Mouse (Mus musculus): ENCODE results near the gene Tmem30a. TPM values are rescaled to one million over a fixed set of nuclear protein-coding genes. Genes with fewer than 3 reads are reported as not detected.

Tmem30a gene
- total and polyA plus RNA-seq, 2 experiments from 2014 or later = 126 to 182 TPM

- Histone ChIP-seq H3K9me3 (ENCODE audit: low read length) (no peaks in the 10 kb centered on the region), H3K27ac (ENCODE audit: low read depth, low read length) (no peak overlapping the region), H3K9ac (replicated peaks; ENCODE audit: low read length, poor library complexity, severe bottlenecking) (peak overlapping the region; percentile 24; the same call in 1 of the 2 replicates), H3K4me3 (ENCODE audit: low read depth, low read length) (peak overlapping the region; percentile 21), H3K4me2 (ENCODE audit: low read depth, low read length, poor library complexity, severe bottlenecking) (peak overlapping the region; percentile 39), H3K4me1 (ENCODE audit: insufficient read depth, low read length) (no peaks in the 10 kb centered on the region), H3K27me3 (ENCODE audit: insufficient read depth, low read length) (no peaks in the 10 kb centered on the region), H3K36me3 (ENCODE audit: insufficient read depth, low read length) (no peaks in the 10 kb centered on the region)
- TF ChIP-seq CTCF (IDR thresholded peaks at IDR 0.05) = no peak
- DNase-seq (ENCODE audit: low spot score) = no peak
- WGBS = 11% methylated on average over 23 of the region's 23 CpGs
- no peak for ATAC-seq (ENCODE audit: low FRiP score)
Measured at GRCm38 (mm10) chr9:79829842-79830800, 36.8 kb upstream of the Tmem30a start.

GRCm38 (mm10) chr9:79827072-79827471 is 33.8 kb upstream of the Tmem30a start:
- WGBS = 42% methylated on average over 2 of the region's 2 CpGs
- DNase-seq (ENCODE audit: low spot score) (no peak), ATAC-seq (ENCODE audit: low FRiP score) (no peak)
- no peaks in the 10 kb centered on the region for H3K9me3 ChIP-seq (ENCODE audit: low read length)
- no peak overlapping the region for H3K27ac ChIP-seq (ENCODE audit: low read depth, low read length)
- H3K4me1 ChIP-seq (ENCODE audit: insufficient read depth, low read length) = no peaks in the 10 kb centered on the region
- no peak for TF ChIP-seq CTCF (IDR thresholded peaks at IDR 0.05)
- no peak overlapping the region for H3K9ac ChIP-seq (replicated peaks; ENCODE audit: low read length, poor library complexity, severe bottlenecking)
- no peaks in the 10 kb centered on the region for H3K36me3 ChIP-seq (ENCODE audit: insufficient read depth, low read length)
- no peaks in the 10 kb centered on the region for H3K27me3 ChIP-seq (ENCODE audit: insufficient read depth, low read length)
- H3K4me3 ChIP-seq (ENCODE audit: low read depth, low read length) = no peak overlapping the region
- no peak overlapping the region for H3K4me2 ChIP-seq (ENCODE audit: low read depth, low read length, poor library complexity, severe bottlenecking)

GRCm38 (mm10) chr9:79825526-79825925 is 32.2 kb upstream of the Tmem30a start:
- WGBS = 17% methylated on average over 7 of the region's 7 CpGs
- Histone ChIP-seq H3K36me3 (ENCODE audit: insufficient read depth, low read length) (no peaks in the 10 kb centered on the region), H3K27me3 (ENCODE audit: insufficient read depth, low read length) (no peaks in the 10 kb centered on the region), H3K4me1 (ENCODE audit: insufficient read depth, low read length) (no peaks in the 10 kb centered on the region), H3K4me2 (ENCODE audit: low read depth, low read length, poor library complexity, severe bottlenecking) (no peak overlapping the region), H3K9me3 (ENCODE audit: low read length) (no peaks in the 10 kb centered on the region), H3K27ac (ENCODE audit: low read depth, low read length) (no peak overlapping the region), H3K4me3 (ENCODE audit: low read depth, low read length) (no peak overlapping the region), H3K9ac (replicated peaks; ENCODE audit: low read length, poor library complexity, severe bottlenecking) (no peak overlapping the region)
- DNase-seq (ENCODE audit: low spot score) (no peak), ATAC-seq (ENCODE audit: low FRiP score) (no peak)
- TF ChIP-seq CTCF (IDR thresholded peaks at IDR 0.05) = no peak

- no peak for ATAC-seq (ENCODE audit: low FRiP score)
- H3K4me2 ChIP-seq (ENCODE audit: low read depth, low read length, poor library complexity, severe bottlenecking) = no peak overlapping the region
- H3K27me3 ChIP-seq (ENCODE audit: insufficient read depth, low read length) = no peaks in the 10 kb centered on the region
- no peak overlapping the region for H3K4me3 ChIP-seq (ENCODE audit: low read depth, low read length)
- H3K4me1 ChIP-seq (ENCODE audit: insufficient read depth, low read length) = no peaks in the 10 kb centered on the region
- WGBS = 36% methylated on average over 2 of the region's 2 CpGs
- no peak for TF ChIP-seq CTCF (IDR thresholded peaks at IDR 0.05)
- no peak overlapping the region for H3K27ac ChIP-seq (ENCODE audit: low read depth, low read length)
- no peaks in the 10 kb centered on the region for H3K36me3 ChIP-seq (ENCODE audit: insufficient read depth, low read length)
- no peak for DNase-seq (ENCODE audit: low spot score)
- H3K9ac ChIP-seq (replicated peaks; ENCODE audit: low read length, poor library complexity, severe bottlenecking) = no peak overlapping the region
- H3K9me3 ChIP-seq (ENCODE audit: low read length) = no peaks in the 10 kb centered on the region
Measured at GRCm38 (mm10) chr9:79823856-79824255, 30.5 kb upstream of the Tmem30a start.

GRCm38 (mm10) chr9:79823438-79823837 is 30.1 kb upstream of the Tmem30a start:
- no peak overlapping the region for H3K4me2 ChIP-seq (ENCODE audit: low read depth, low read length, poor library complexity, severe bottlenecking)
- no peaks in the 10 kb centered on the region for H3K36me3 ChIP-seq (ENCODE audit: insufficient read depth, low read length)
- no peaks in the 10 kb centered on the region for H3K9me3 ChIP-seq (ENCODE audit: low read length)
- DNase-seq (ENCODE audit: low spot score) (peak; percentile 46), ATAC-seq (ENCODE audit: low FRiP score) (no peak; the same call in 1 of the 2 replicates)
- TF ChIP-seq CTCF (IDR thresholded peaks at IDR 0.05) = no peak
- no peak overlapping the region for H3K27ac ChIP-seq (ENCODE audit: low read depth, low read length)
- WGBS = 22% methylated on average over 4 of the region's 4 CpGs
- H3K4me1 ChIP-seq (ENCODE audit: insufficient read depth, low read length) = no peaks in the 10 kb centered on the region
- no peak overlapping the region for H3K4me3 ChIP-seq (ENCODE audit: low read depth, low read length)
- H3K27me3 ChIP-seq (ENCODE audit: insufficient read depth, low read length) = no peaks in the 10 kb centered on the region
- H3K9ac ChIP-seq (replicated peaks; ENCODE audit: low read length, poor library complexity, severe bottlenecking) = no peak overlapping the region

GRCm38 (mm10) chr9:79816464-79816863 is 23.2 kb upstream of the Tmem30a start:
- no peak overlapping the region for H3K27ac ChIP-seq (ENCODE audit: low read depth, low read length)

More at GRCm38 (mm10) chr9:79816464-79816863, 23.2 kb upstream of the Tmem30a start:
- H3K4me2 ChIP-seq (ENCODE audit: low read depth, low read length, poor library complexity, severe bottlenecking) = no peak overlapping the region
- H3K36me3 ChIP-seq (ENCODE audit: insufficient read depth, low read length) = peaks cover 7% of the 10 kb centered on the region; the same call in 1 of the 2 replicates
- no peaks in the 10 kb centered on the region for H3K27me3 ChIP-seq (ENCODE audit: insufficient read depth, low read length)
- 92% methylated on average over 5 of the region's 5 CpGs for WGBS
- no peaks in the 10 kb centered on the region for H3K9me3 ChIP-seq (ENCODE audit: low read length)
- no peak for DNase-seq (ENCODE audit: low spot score)
- TF ChIP-seq CTCF (IDR thresholded peaks at IDR 0.05) = no peak
- no peak overlapping the region for H3K4me3 ChIP-seq (ENCODE audit: low read depth, low read length)
- H3K9ac ChIP-seq (replicated peaks; ENCODE audit: low read length, poor library complexity, severe bottlenecking) = no peak overlapping the region
- no peak for ATAC-seq (ENCODE audit: low FRiP score)
- H3K4me1 ChIP-seq (ENCODE audit: insufficient read depth, low read length) = no peaks in the 10 kb centered on the region
